Mouse (Mus musculus): ENCODE data around the gene Lgr4.

- TF ChIP-seq GATA1 (IDR thresholded peaks at IDR 0.05; ENCODE audit: borderline replicate concordance, low read length), result no peak
- no peak for TF ChIP-seq FLI1 (IDR thresholded peaks at IDR 0.05; ENCODE audit: low read length)
Measured at GRCm38 (mm10) chr2:110007423-110008267, 90.2 kb downstream of the Lgr4 start.

All from megakaryocyte, embryonic 14.5 days (primary cell).